Mouse (Mus musculus): Measurements from ENCODE around the gene Epb41l3. TPM values are rescaled to one million over a fixed set of nuclear protein-coding genes. Genes with fewer than 3 reads are reported as not detected.

The Epb41l3 gene
- 2.5 and 2.7 TPM in 2 replicates for polyA plus RNA-seq (2012; rRNA removed)

GRCm38 (mm10) chr17:69075501-69076237 lies at the start of gene Epb41l3:
Epb41l3 (plus strand) TSS chr17:69075683.

Other genes starting within 250 kb of the Epb41l3 start
- gene Tmem200c, start 249.1 kb upstream of the Epb41l3 start, polyA plus RNA-seq (2012; rRNA removed) = not detected in 2 replicates